Mouse (Mus musculus) intestine, embryonic 15.5 days (tissue): ENCODE data around the gene Ptgis. TPM values are rescaled to one million over a fixed set of nuclear protein-coding genes. Genes with fewer than 3 reads are reported as not detected.

ENCODE experiments used
- ATAC-seq: fragments of 200-750 bp; cut with Nextera tagmentation; 2 replicates; pipeline ENCODE4 v1.8.0; 2017; ENCODE audit warnings: moderate TSS enrichment, moderate library complexity
- H3K27ac ChIP-seq: fragments of 300-500 bp; sonication (generic); 2 replicates; pipeline ENCODE4 v1.5.1; 2015; ENCODE audit warnings: mild to moderate bottlenecking, inconsistent platforms
- H3K27me3 ChIP-seq: fragments of 300-500 bp; sonication (generic); replicated peaks from 2 replicates; pipeline ENCODE4 v1.6.1; 2015; ENCODE audit warnings: inconsistent platforms
- H3K36me3 ChIP-seq: fragments of 300-500 bp; sonication (generic); 2 replicates; pipeline ENCODE4 v1.6.1; 2015; ENCODE audit warnings: inconsistent platforms
- H3K4me1 ChIP-seq: fragments of 300-500 bp; sonication (generic); replicated peaks from 2 replicates; pipeline ENCODE4 v1.6.1; 2015; ENCODE audit warnings: inconsistent platforms
- H3K4me2 ChIP-seq: fragments of 300-500 bp; sonication (generic); replicated peaks from 2 replicates; pipeline ENCODE4 v1.6.1; 2015; ENCODE audit warnings: mild to moderate bottlenecking, inconsistent platforms
- H3K4me3 ChIP-seq: fragments of 300-500 bp; sonication (generic); replicated peaks from 2 replicates; pipeline ENCODE4 v1.5.1; 2015; ENCODE audit warnings: inconsistent platforms
- H3K9ac ChIP-seq: fragments of 300-500 bp; sonication (generic); 2 replicates; pipeline ENCODE4 v1.6.1; 2015; ENCODE audit warnings: inconsistent platforms
- H3K9me3 ChIP-seq: fragments of 300-500 bp; sonication (generic); 2 replicates; pipeline ENCODE4 v1.6.1; 2016; ENCODE audit warnings: inconsistent platforms
- WGBS: fragments of 180-500 bp; shearing (Covaris S2); methylation state at CpG from one replicate; pipeline ENCODE4 v1.1.7; 2015; 5-methylcytosine and 5-hydroxymethylcytosine counted together
- polyA plus RNA-seq: library from polyadenylated mRNA; unstranded; fragments of >200 nt; fragmentation: Nextera tagmentation; extraction: Ambion mirVana; gene quantifications from 2 replicates; pipeline ENCODE4 v1.2.1, GENCODE M21; 2015

The Ptgis gene
- polyA plus RNA-seq, 1 experiment from 2014 or later: 13.4 TPM

- 72% methylated on average over 3 of the region's 3 CpGs for WGBS
- H3K4me1 ChIP-seq: no peaks in the 10 kb centered on the region
- H3K9ac ChIP-seq: no peak overlapping the region
- no peak overlapping the region for H3K4me2 ChIP-seq
- no peaks in the 10 kb centered on the region for H3K36me3 ChIP-seq
- H3K4me3 ChIP-seq: no peak overlapping the region
- H3K27ac ChIP-seq: no peak overlapping the region
- 0 out of 2 replicates have a peak, but pooled peaks cover 2% of the 10 kb centered on the region for H3K27me3 ChIP-seq
- H3K9me3 ChIP-seq: no peaks in the 10 kb centered on the region
- no peak for ATAC-seq
These were observed 32.3 kb upstream of the Ptgis start for GRCm38 (mm10) chr2:167272706-167273105.

GRCm38 (mm10) chr2:167271121-167271521 is 30.7 kb upstream of the Ptgis start:
- WGBS: 80% methylated on average over 9 of the region's 9 CpGs
- no peak overlapping the region for H3K9ac ChIP-seq
- no peak for ATAC-seq

GRCm38 (mm10) chr2:167270496-167270895 is 30.1 kb upstream of the Ptgis start:
- 88% methylated on average over 3 of the region's 3 CpGs for WGBS

More at GRCm38 (mm10) chr2:167271121-167271521, 30.7 kb upstream of the Ptgis start:
- no peak overlapping the region for H3K4me2 ChIP-seq
- no peak overlapping the region for H3K4me3 ChIP-seq
- no peaks in the 10 kb centered on the region for H3K9me3 ChIP-seq
- no peaks in the 10 kb centered on the region for H3K4me1 ChIP-seq
- H3K27me3 ChIP-seq: 0 out of 2 replicates have a peak, but pooled peaks cover under 1% of the 10 kb centered on the region
- no peaks in the 10 kb centered on the region for H3K36me3 ChIP-seq
- no peak overlapping the region for H3K27ac ChIP-seq

GRCm38 (mm10) chr2:167268721-167269120 is 28.3 kb upstream of the Ptgis start:
- no peak for ATAC-seq
- H3K4me2 ChIP-seq: no peak overlapping the region
- H3K4me1 ChIP-seq: no peaks in the 10 kb centered on the region
- no peak overlapping the region for H3K4me3 ChIP-seq
- 90% methylated on average over 1 of the region's 1 CpGs for WGBS
- no peak overlapping the region for H3K27ac ChIP-seq
- H3K36me3 ChIP-seq: no peaks in the 10 kb centered on the region
- H3K9me3 ChIP-seq: no peaks in the 10 kb centered on the region
- no peaks in the 10 kb centered on the region for H3K27me3 ChIP-seq
- H3K9ac ChIP-seq: no peak overlapping the region

More at GRCm38 (mm10) chr2:167270496-167270895, 30.1 kb upstream of the Ptgis start:
- ATAC-seq: no peak
- Histone ChIP-seq H3K4me1 (no peaks in the 10 kb centered on the region), H3K4me2 (no peak overlapping the region), H3K36me3 (no peaks in the 10 kb centered on the region), H3K27me3 (no peaks in the 10 kb centered on the region), H3K27ac (no peak overlapping the region), H3K9ac (no peak overlapping the region), H3K9me3 (no peaks in the 10 kb centered on the region), H3K4me3 (no peak overlapping the region)

- WGBS: 89% methylated on average over 8 of the region's 8 CpGs
- no peaks in the 10 kb centered on the region for H3K9me3 ChIP-seq
- no peaks in the 10 kb centered on the region for H3K27me3 ChIP-seq
- H3K4me2 ChIP-seq: no peak overlapping the region
- no peak overlapping the region for H3K4me3 ChIP-seq
- no peak overlapping the region for H3K9ac ChIP-seq
- H3K27ac ChIP-seq: no peak overlapping the region
- H3K4me1 ChIP-seq: no peaks in the 10 kb centered on the region
- H3K36me3 ChIP-seq: no peaks in the 10 kb centered on the region
- ATAC-seq: no peak
These were observed 27.9 kb upstream of the Ptgis start for GRCm38 (mm10) chr2:167268411-167268690.

GRCm38 (mm10) chr2:167267531-167268410 is 27.4 kb upstream of the Ptgis start:
- H3K27me3 ChIP-seq: no peaks in the 10 kb centered on the region
- H3K4me3 ChIP-seq: no peak overlapping the region
- no peaks in the 10 kb centered on the region for H3K36me3 ChIP-seq
- ATAC-seq: no peak
- 68% methylated on average over 14 of the region's 14 CpGs for WGBS
- no peaks in the 10 kb centered on the region for H3K9me3 ChIP-seq
- H3K9ac ChIP-seq: no peak overlapping the region
- H3K4me2 ChIP-seq: no peak overlapping the region
- H3K27ac ChIP-seq: no peak overlapping the region
- H3K4me1 ChIP-seq: no peaks in the 10 kb centered on the region

- WGBS: 93% methylated on average over 10 of the region's 10 CpGs
- H3K4me1 ChIP-seq: no peaks in the 10 kb centered on the region
- no peaks in the 10 kb centered on the region for H3K9me3 ChIP-seq
- no peak overlapping the region for H3K27ac ChIP-seq
- no peaks in the 10 kb centered on the region for H3K27me3 ChIP-seq
- H3K4me3 ChIP-seq: no peak overlapping the region
- H3K9ac ChIP-seq: no peak overlapping the region
- ATAC-seq: no peak
- no peaks in the 10 kb centered on the region for H3K36me3 ChIP-seq
- no peak overlapping the region for H3K4me2 ChIP-seq
These were observed 25.8 kb upstream of the Ptgis start for GRCm38 (mm10) chr2:167266231-167266630.

GRCm38 (mm10) chr2:167265806-167266205 is 25.4 kb upstream of the Ptgis start:
- ATAC-seq: no peak
- H3K9me3 ChIP-seq: no peaks in the 10 kb centered on the region
- no peak overlapping the region for H3K4me3 ChIP-seq
- no peaks in the 10 kb centered on the region for H3K27me3 ChIP-seq
- WGBS: 53% methylated on average over 5 of the region's 5 CpGs
- H3K4me2 ChIP-seq: no peak overlapping the region
- no peak overlapping the region for H3K27ac ChIP-seq
- H3K4me1 ChIP-seq: no peaks in the 10 kb centered on the region
- no peak overlapping the region for H3K9ac ChIP-seq
- no peaks in the 10 kb centered on the region for H3K36me3 ChIP-seq

- 65% methylated on average over 2 of the region's 2 CpGs for WGBS
- ATAC-seq: no peak
These were observed 24.6 kb upstream of the Ptgis start for GRCm38 (mm10) chr2:167265021-167265420.

GRCm38 (mm10) chr2:167263931-167264330 is 23.5 kb upstream of the Ptgis start:
- no peak overlapping the region for H3K4me2 ChIP-seq
- ATAC-seq: no peak
- WGBS: 81% methylated on average over 11 of the region's 11 CpGs
- H3K9me3 ChIP-seq: no peaks in the 10 kb centered on the region
- no peak overlapping the region for H3K27ac ChIP-seq
- H3K4me3 ChIP-seq: no peak overlapping the region
- H3K9ac ChIP-seq: no peak overlapping the region
- no peaks in the 10 kb centered on the region for H3K27me3 ChIP-seq
- no peaks in the 10 kb centered on the region for H3K4me1 ChIP-seq
- H3K36me3 ChIP-seq: no peaks in the 10 kb centered on the region

More at GRCm38 (mm10) chr2:167265021-167265420, 24.6 kb upstream of the Ptgis start:
- no peaks in the 10 kb centered on the region for H3K27me3 ChIP-seq
- no peaks in the 10 kb centered on the region for H3K36me3 ChIP-seq
- no peak overlapping the region for H3K27ac ChIP-seq
- H3K9me3 ChIP-seq: no peaks in the 10 kb centered on the region
- no peak overlapping the region for H3K4me2 ChIP-seq
- H3K9ac ChIP-seq: no peak overlapping the region
- no peak overlapping the region for H3K4me3 ChIP-seq
- no peaks in the 10 kb centered on the region for H3K4me1 ChIP-seq

GRCm38 (mm10) chr2:167263040-167263810 is 22.8 kb upstream of the Ptgis start:
- Histone ChIP-seq H3K27me3 (no peaks in the 10 kb centered on the region), H3K9me3 (no peaks in the 10 kb centered on the region), H3K36me3 (no peaks in the 10 kb centered on the region), H3K4me2 (no peak overlapping the region), H3K9ac (no peak overlapping the region), H3K4me3 (no peak overlapping the region), H3K27ac (no peak overlapping the region), H3K4me1 (no peaks in the 10 kb centered on the region)
- ATAC-seq: no peak
- 86% methylated on average over 8 of the region's 8 CpGs for WGBS

- Histone ChIP-seq H3K9ac (no peak overlapping the region), H3K27ac (no peak overlapping the region), H3K9me3 (no peaks in the 10 kb centered on the region), H3K4me2 (no peak overlapping the region), H3K4me3 (no peak overlapping the region), H3K27me3 (no peaks in the 10 kb centered on the region), H3K4me1 (no peaks in the 10 kb centered on the region), H3K36me3 (no peaks in the 10 kb centered on the region)
- 90% methylated on average over 10 of the region's 10 CpGs for WGBS
- ATAC-seq: no peak
These were observed 22.0 kb upstream of the Ptgis start for GRCm38 (mm10) chr2:167262433-167262832.
